Mouse (Mus musculus) spleen, adult 2 months (tissue): ENCODE measurements around the gene Prkd2.

Experiments used
- CTCF ChIP-seq: fragments of 200-500 bp; IDR thresholded peaks from 2 replicates; pipeline ENCODE4 v1.5.1; 2011; ENCODE audit warnings: mild to moderate bottlenecking, inconsistent platforms; ENCODE audit not compliant: insufficient read depth, insufficient read length, insufficient replicate concordance; ENCODE audit errors: extremely low read depth
- POLR2A ChIP-seq: fragments of 200-500 bp; IDR thresholded peaks from 2 replicates; pipeline ENCODE4 v1.6.1; 2011; ENCODE audit warnings: low read depth, low read length, inconsistent platforms

DNA sequence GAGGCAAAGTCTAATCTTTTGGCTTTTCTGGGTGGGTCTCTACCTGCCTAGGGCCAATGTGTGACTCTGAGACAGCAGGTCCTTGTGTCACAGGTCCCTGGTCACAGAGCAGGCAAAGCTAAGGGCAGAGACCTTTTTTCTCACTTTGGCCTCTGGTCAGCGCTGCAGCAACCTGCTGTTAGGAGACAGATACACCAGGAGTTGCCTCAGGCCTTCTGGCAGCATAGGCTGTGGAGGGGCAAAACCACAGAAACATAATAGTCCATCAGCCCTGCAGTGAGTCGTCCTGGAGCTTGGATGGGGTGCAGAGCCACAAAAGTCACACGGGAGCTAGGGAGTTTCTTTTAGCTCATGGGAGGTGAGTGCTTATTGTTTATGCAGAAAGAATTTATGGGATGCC lies 76.0 kb downstream of the Prkd2 start:
- TF ChIP-seq CTCF = no peak
- no peak for TF ChIP-seq POLR2A
